In the genomic region with DNA sequence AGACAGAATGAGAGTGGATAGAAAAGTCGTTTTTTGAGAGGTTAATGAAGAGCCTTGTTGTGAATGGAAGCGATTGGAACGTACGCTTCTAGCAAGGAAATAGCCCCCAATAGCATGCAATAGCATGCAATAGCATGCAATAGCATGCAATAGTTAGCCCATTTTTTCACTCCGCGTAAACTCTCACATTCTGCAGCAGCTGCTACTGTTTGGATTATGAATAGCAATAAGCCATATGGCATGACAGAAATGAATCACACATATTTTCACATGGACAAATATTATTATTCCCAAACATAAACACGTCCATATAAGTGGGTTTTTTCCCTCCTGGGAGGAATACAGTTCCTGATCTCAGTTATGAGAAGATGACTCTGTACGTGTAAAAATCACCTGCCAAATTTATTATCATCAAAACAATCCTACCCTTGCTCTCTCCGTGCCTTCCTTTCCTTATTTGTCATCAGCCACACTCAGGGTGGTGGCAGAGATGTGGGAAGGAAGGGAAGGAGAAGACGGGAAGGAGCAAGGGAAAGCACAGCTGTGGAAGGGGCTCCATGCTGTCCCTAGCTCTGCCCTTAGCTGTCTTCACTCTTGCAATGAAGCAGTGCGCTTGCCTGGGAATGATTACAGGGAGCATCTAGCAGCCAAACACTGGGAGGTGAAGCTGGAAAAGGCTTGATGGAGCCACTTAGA, we compare ENCODE assay signal across 18 mouse cellular contexts.
DNase-seq lines count a peak whose midpoint lies in the region; ATAC-seq and TF ChIP-seq lines count a peak whose summit lies in the region.
"Had no signal": no experiment of that assay in that cellular context is flagged by ENCODE, and none has a peak within 500 bp of the region (broad histone marks: within the 10 kb centered on the region; RNA-seq: fewer than 3 reads in every experiment).

No protein-coding gene starts in this region.

- H3K27ac ChIP-seq in embryonic facial prominence, embryonic 15.5 days (replicated peaks): no peak overlapping the region
- H3K27ac ChIP-seq in embryonic facial prominence, embryonic 10.5 days (replicated peaks): no peak overlapping the region
- no peak overlapping the region for H3K27ac ChIP-seq in layer of hippocampus, adult 2 months
- peak overlapping the region; percentile 35 for H3K27ac ChIP-seq in stomach, postnatal 0 days (replicated peaks)
- H3K27ac ChIP-seq: gastrocnemius, adult 2 months; kidney, postnatal 0 days; liver, embryonic 14.5 days; macrophage; midbrain, embryonic 12.5 days had no signal

- 60% methylated on average over 11 of the region's 11 CpGs for WGBS in embryonic facial prominence, embryonic 15.5 days
- 83% methylated on average over 11 of the region's 11 CpGs for WGBS in embryonic facial prominence, embryonic 10.5 days
- WGBS in stomach, postnatal 0 days: 34% methylated on average over 11 of the region's 11 CpGs

- H3K36me3 ChIP-seq in embryonic facial prominence, embryonic 15.5 days: no peaks in the 10 kb centered on the region
- no peaks in the 10 kb centered on the region for H3K36me3 ChIP-seq in embryonic facial prominence, embryonic 10.5 days (replicated peaks)
- H3K36me3 ChIP-seq in stomach, postnatal 0 days (ENCODE audit: control insufficient read depth, insufficient read depth, low read length): no peaks in the 10 kb centered on the region
- H3K36me3 ChIP-seq: midbrain, embryonic 12.5 days had no signal

- no peak for TF ChIP-seq CTCF in layer of hippocampus, adult 2 months (conservative IDR thresholded peaks at IDR 0.05)
- TF ChIP-seq CTCF in stomach, postnatal 0 days (IDR thresholded peaks at IDR 0.05; ENCODE audit: low read depth): no peak

- no peaks in the 10 kb centered on the region for H3K27me3 ChIP-seq in embryonic facial prominence, embryonic 15.5 days
- H3K27me3 ChIP-seq in embryonic facial prominence, embryonic 10.5 days (replicated peaks; ENCODE audit: low read depth, poor library complexity, severe bottlenecking): no peaks in the 10 kb centered on the region
- H3K27me3 ChIP-seq in stomach, postnatal 0 days (ENCODE audit: control insufficient read depth, insufficient read depth, low read length): no peaks in the 10 kb centered on the region
- H3K27me3 ChIP-seq: midbrain, embryonic 12.5 days had no signal

- no peaks in the 10 kb centered on the region for H3K9me3 ChIP-seq in embryonic facial prominence, embryonic 15.5 days (replicated peaks)
- H3K9me3 ChIP-seq in embryonic facial prominence, embryonic 10.5 days: no peaks in the 10 kb centered on the region
- no peaks in the 10 kb centered on the region for H3K9me3 ChIP-seq in stomach, postnatal 0 days (ENCODE audit: control insufficient read depth, low read length)
- H3K9me3 ChIP-seq: midbrain, embryonic 12.5 days had no signal

- no peak for DNase-seq in embryonic facial prominence, embryonic 10.5 days (ENCODE audit: low spot score)
- DNase-seq in layer of hippocampus, adult 2 months (ENCODE audit: low spot score in 2 of 2): peak; percentile 17 to 37
- DNase-seq in layer of hippocampus, postnatal 10 days (ENCODE audit: low spot score in 2 of 2): no peak
- peak; percentile 12 to 16 for DNase-seq in right cerebral cortex, adult 2 months (ENCODE audit: low spot score in 2 of 2)
- no peak for DNase-seq in right cerebral cortex, postnatal 25 days
- DNase-seq in stomach, postnatal 0 days (ENCODE audit: low spot score): no peak
- no peak for DNase-seq in ovary, postnatal 36 days (ENCODE audit: low spot score)
- DNase-seq: adrenal gland, postnatal 10 days; cerebellum, adult 9-11 months; gastrocnemius, adult 2 months; heart, adult 11 months; thymus, postnatal 4 days had no signal

- H3K9ac ChIP-seq in embryonic facial prominence, embryonic 15.5 days: no peak overlapping the region
- H3K9ac ChIP-seq in stomach, postnatal 0 days (ENCODE audit: low read length): no peak overlapping the region
- H3K9ac ChIP-seq: liver, embryonic 14.5 days; midbrain, embryonic 12.5 days had no signal

- no peak overlapping the region for H3K4me3 ChIP-seq in embryonic facial prominence, embryonic 15.5 days (replicated peaks)
- H3K4me3 ChIP-seq in embryonic facial prominence, embryonic 10.5 days: no peak overlapping the region
- H3K4me3 ChIP-seq in layer of hippocampus, adult 2 months: no peak overlapping the region
- H3K4me3 ChIP-seq in stomach, postnatal 0 days (ENCODE audit: low read depth, low read length): no peak overlapping the region
- H3K4me3 ChIP-seq: gastrocnemius, adult 2 months; midbrain, embryonic 12.5 days had no signal

- TF ChIP-seq EP300 in stomach, postnatal 0 days (optimal IDR thresholded peaks at IDR 0.05): no peak

- peak; percentile 34; the same call in 1 of the 2 replicates for ATAC-seq in embryonic facial prominence, embryonic 15.5 days (ENCODE audit: insufficient number of reproducible peaks, low FRiP score, low TSS enrichment, low read depth)
- ATAC-seq in stomach, postnatal 0 days (ENCODE audit: low FRiP score, low TSS enrichment): no peak
- ATAC-seq: hindbrain, embryonic 16.5 days had no signal

- peaks cover 13% of the 10 kb centered on the region; the same call in 1 of the 2 replicates for H3K4me1 ChIP-seq in embryonic facial prominence, embryonic 15.5 days
- peaks cover 3% of the 10 kb centered on the region for H3K4me1 ChIP-seq in embryonic facial prominence, embryonic 10.5 days
- H3K4me1 ChIP-seq in stomach, postnatal 0 days (replicated peaks; ENCODE audit: control insufficient read depth, insufficient read depth): 0 out of 2 replicates have a peak, but pooled peaks cover 4% of the 10 kb centered on the region
- H3K4me1 ChIP-seq: midbrain, embryonic 12.5 days had no signal

- no peak overlapping the region for H3K4me2 ChIP-seq in embryonic facial prominence, embryonic 15.5 days (replicated peaks)
- H3K4me2 ChIP-seq in stomach, postnatal 0 days (replicated peaks; ENCODE audit: low read depth): no peak overlapping the region
- H3K4me2 ChIP-seq: midbrain, embryonic 12.5 days had no signal

Comparison
In these comparisons a context has a peak if more than half of its experiments do, and no peak if none do; other contexts are left out.
1. DNase-seq: peak in layer of hippocampus, adult 2 months (2 of 2) and right cerebral cortex, adult 2 months (2 of 2); none in embryonic facial prominence, embryonic 10.5 days (single experiment), layer of hippocampus, postnatal 10 days (0 of 2), right cerebral cortex, postnatal 25 days (single experiment), stomach, postnatal 0 days (single experiment) and ovary, postnatal 36 days (single experiment).